In the genomic region with DNA sequence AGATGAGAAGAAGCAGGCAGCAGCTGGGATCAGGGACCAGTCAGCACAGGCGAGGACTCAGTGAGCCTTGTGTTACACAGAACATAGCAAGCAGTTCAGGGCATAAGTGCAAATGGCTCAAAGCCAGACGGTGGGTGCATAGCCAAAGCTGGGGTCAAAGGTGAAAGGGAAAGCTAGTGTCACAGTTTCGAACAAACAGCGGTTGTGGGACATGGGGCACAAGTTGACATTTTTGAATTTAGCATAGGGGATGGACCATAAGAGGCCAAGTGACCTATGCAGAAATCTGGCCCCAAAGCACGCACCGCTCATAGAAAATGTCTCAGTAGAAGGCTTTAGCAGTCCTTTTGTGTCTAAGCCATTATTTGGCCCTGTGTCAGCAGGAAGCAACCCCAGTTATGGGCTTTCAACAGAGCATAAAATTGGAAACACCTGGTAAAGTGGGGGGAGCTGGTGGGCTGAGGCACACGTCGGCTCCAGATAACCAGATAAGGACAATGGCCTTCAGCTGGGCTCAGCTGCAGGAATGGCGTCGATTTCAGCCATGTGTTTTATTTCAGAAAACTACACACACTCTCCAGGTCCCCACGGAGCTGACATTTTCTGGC, we compare ENCODE assay signal across 8 mouse cellular contexts.
DNase-seq lines count a peak whose midpoint lies in the region; ATAC-seq lines count a peak whose summit lies in the region.

No protein-coding gene starts in this region.

- H3K9me3 ChIP-seq in heart, embryonic 12.5 days (replicated peaks): no peaks in the 10 kb centered on the region
- H3K9me3 ChIP-seq in kidney, embryonic 16.5 days (ENCODE audit: low read length): no peaks in the 10 kb centered on the region
- no peaks in the 10 kb centered on the region for H3K9me3 ChIP-seq in midbrain, embryonic 10.5 days (replicated peaks)

- H3K36me3 ChIP-seq in heart, embryonic 12.5 days: peaks cover 3% of the 10 kb centered on the region; the same call in 1 of the 2 replicates
- no peaks in the 10 kb centered on the region for H3K36me3 ChIP-seq in kidney, embryonic 16.5 days (ENCODE audit: insufficient read depth, low read length)
- no peaks in the 10 kb centered on the region for H3K36me3 ChIP-seq in midbrain, embryonic 10.5 days

- H3K4me1 ChIP-seq in heart, embryonic 12.5 days (replicated peaks): peaks cover 39% of the 10 kb centered on the region
- peaks cover 27% of the 10 kb centered on the region for H3K4me1 ChIP-seq in kidney, embryonic 16.5 days (ENCODE audit: insufficient read depth, low read length)
- peaks cover 23% of the 10 kb centered on the region for H3K4me1 ChIP-seq in midbrain, embryonic 10.5 days

- 28% methylated on average over 11 of the region's 11 CpGs for WGBS in heart, embryonic 12.5 days
- 21% methylated on average over 11 of the region's 11 CpGs for WGBS in kidney, embryonic 16.5 days
- WGBS in midbrain, embryonic 10.5 days: 44% methylated on average over 11 of the region's 11 CpGs

- peak overlapping the region; percentile 18; the same call in 1 of the 2 replicates for H3K4me2 ChIP-seq in heart, embryonic 12.5 days
- H3K4me2 ChIP-seq in kidney, embryonic 16.5 days (replicated peaks; ENCODE audit: low read depth, low read length): no peak overlapping the region

- H3K4me3 ChIP-seq in heart, embryonic 12.5 days: no peak overlapping the region
- H3K4me3 ChIP-seq in kidney, embryonic 16.5 days (ENCODE audit: low read length): no peak overlapping the region
- H3K4me3 ChIP-seq in midbrain, embryonic 10.5 days: no peak overlapping the region

- no peaks in the 10 kb centered on the region for H3K27me3 ChIP-seq in heart, embryonic 12.5 days (replicated peaks)
- H3K27me3 ChIP-seq in kidney, embryonic 16.5 days (ENCODE audit: insufficient read depth, low read length): no peaks in the 10 kb centered on the region
- no peaks in the 10 kb centered on the region for H3K27me3 ChIP-seq in midbrain, embryonic 10.5 days (ENCODE audit: low read depth, poor library complexity, severe bottlenecking)

- DNase-seq in heart, adult 8-10 months (ENCODE audit: low spot score): peak; percentile 17
- no peak for DNase-seq in heart, adult 9 months (ENCODE audit: low spot score in 2 of 2)
- peak; percentile 50 for DNase-seq in midbrain, embryonic 10.5 days (ENCODE audit: low spot score)
- DNase-seq in layer of hippocampus, adult 9-10 months (ENCODE audit: low spot score): no peak
- DNase-seq in gastrocnemius, adult 18-20 months (ENCODE audit: low spot score): no peak

- H3K9ac ChIP-seq in heart, embryonic 12.5 days: no peak overlapping the region
- no peak overlapping the region for H3K9ac ChIP-seq in kidney, embryonic 16.5 days (replicated peaks; ENCODE audit: low read length)

- ATAC-seq in heart, embryonic 12.5 days (ENCODE audit: insufficient number of reproducible peaks, low FRiP score): peak; percentile 37; the same call in 1 of the 2 replicates
- peak; percentile 88 for ATAC-seq in kidney, embryonic 16.5 days (ENCODE audit: low FRiP score, low TSS enrichment)
- no peak for ATAC-seq in monocyte, adult 5-6 weeks (replicated peaks; ENCODE audit: insufficient number of reproducible peaks, low FRiP score, low TSS enrichment, poor library complexity, severe bottlenecking)

- H3K27ac ChIP-seq in heart, embryonic 12.5 days (ENCODE audit: poor library complexity, severe bottlenecking): peak overlapping the region; percentile 46
- peak overlapping the region; percentile 60 for H3K27ac ChIP-seq in kidney, embryonic 16.5 days (ENCODE audit: low read length)
- peak overlapping the region; percentile 57; the same call in 1 of the 2 replicates for H3K27ac ChIP-seq in midbrain, embryonic 10.5 days (replicated peaks)

Comparison
In these comparisons a context has a peak if more than half of its experiments do, and no peak if none do; other contexts are left out.
1. DNase-seq: peak in heart, adult 8-10 months (single experiment) and midbrain, embryonic 10.5 days (single experiment); none in heart, adult 9 months (0 of 2), layer of hippocampus, adult 9-10 months (single experiment) and gastrocnemius, adult 18-20 months (single experiment).
2. Peak in every context shown above with its lines, with median percentiles within 50 percentile points of each other: H3K27ac ChIP-seq.